Mouse (Mus musculus) olfactory bulb, adult 2 months (tissue): ENCODE measurements around the gene Wbp11.

ENCODE experiments used
- CTCF ChIP-seq: fragments of 200-500 bp; IDR thresholded peaks from 2 replicates; pipeline ENCODE4 v1.5.1; 2012; ENCODE audit warnings: low read depth, mild to moderate bottlenecking, low read length, moderate library complexity; ENCODE audit not compliant: insufficient read depth
- POLR2A ChIP-seq: fragments of 200-500 bp; IDR thresholded peaks from 2 replicates; pipeline ENCODE4 v1.6.1; 2012; ENCODE audit warnings: mild to moderate bottlenecking, low read depth, low read length, moderate library complexity; ENCODE audit not compliant: insufficient read depth

GRCm38 (mm10) chr6:136801274-136801673, 26.8 kb downstream of the Wbp11 start:
- TF ChIP-seq CTCF (no peak), POLR2A (no peak)
